Mouse (Mus musculus): ENCODE results near the gene Atrip. TPM values are rescaled to one million over a fixed set of nuclear protein-coding genes. Genes with fewer than 3 reads are reported as not detected.

Atrip gene
- polyA plus RNA-seq, 1 experiment, result 0.22 TPM

DNA sequence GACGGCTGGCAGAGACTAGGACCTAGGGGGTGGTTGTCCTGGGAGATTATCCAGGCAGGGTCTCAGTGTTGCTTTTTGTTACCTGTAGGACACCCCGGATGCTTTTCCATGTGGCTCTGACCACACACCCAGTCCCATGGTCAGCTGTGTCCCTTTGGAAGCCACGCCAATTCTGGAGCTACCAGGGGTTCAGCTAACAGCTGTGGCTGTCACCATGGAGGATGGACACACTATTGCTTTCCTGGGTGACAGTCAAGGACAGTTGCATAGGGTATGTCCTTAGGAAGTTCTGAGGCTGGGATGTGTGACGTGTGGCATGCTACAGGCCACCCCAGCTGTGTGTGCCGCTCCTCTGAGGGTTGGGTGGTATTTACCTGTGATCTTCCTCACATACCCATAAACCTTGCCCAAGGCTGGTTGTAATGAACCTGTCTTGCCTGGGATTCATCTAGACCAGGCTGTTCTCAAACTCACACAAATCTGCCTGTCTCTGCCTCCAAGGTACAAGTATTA, 28.1 kb upstream of the Atrip start:
- Histone ChIP-seq H3K27me3 (ENCODE audit: control insufficient read depth) (peaks cover 17% of the 10 kb centered on the region), H3K9me3 (ENCODE audit: control insufficient read depth, low read length) (no peaks in the 10 kb centered on the region), H3K4me3 (replicated peaks) (no peak overlapping the region), H3K4me1 (ENCODE audit: control insufficient read depth) (no peaks in the 10 kb centered on the region), H3K36me3 (ENCODE audit: control insufficient read depth) (peaks cover 22% of the 10 kb centered on the region; the same call in 1 of the 2 replicates)
- TF ChIP-seq TAL1 (IDR thresholded peaks at IDR 0.05; ENCODE audit: low read length) (no peak), GATA1 (IDR thresholded peaks at IDR 0.05; ENCODE audit: low read length) (no peak)

DNA sequence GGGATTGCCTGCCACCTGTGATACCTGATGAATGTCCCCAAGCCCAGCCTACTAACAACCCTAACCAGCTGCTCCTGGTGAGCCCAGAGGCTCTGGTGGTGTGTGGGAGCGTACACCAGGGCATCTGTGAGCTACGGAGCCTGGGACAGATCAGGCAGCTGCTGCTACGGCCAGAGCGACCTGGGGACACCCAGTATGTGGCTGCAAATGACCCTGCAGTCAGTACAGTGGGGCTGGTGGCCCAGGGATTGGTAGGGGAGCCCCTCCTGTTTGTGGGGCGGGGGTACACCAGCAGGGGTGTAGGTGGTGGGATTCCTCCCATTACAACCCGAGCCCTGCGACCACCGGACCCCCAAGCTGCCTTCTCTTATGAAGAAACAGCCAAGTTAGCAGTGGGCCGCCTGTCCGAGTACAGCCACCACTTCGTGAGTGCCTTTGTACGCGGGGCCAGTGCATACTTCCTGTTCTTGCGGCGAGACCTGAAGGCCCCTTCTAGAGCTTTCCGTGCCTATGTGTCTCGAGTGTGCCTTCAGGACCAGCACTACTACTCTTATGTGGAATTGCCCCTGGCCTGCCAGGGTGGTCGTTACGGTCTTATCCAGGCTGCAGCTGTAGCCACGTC, 26.5 kb upstream of the Atrip start:
- H3K27me3 ChIP-seq (ENCODE audit: control insufficient read depth), result peaks cover 33% of the 10 kb centered on the region
- TF ChIP-seq TAL1 (IDR thresholded peaks at IDR 0.05; ENCODE audit: low read length) (no peak), GATA1 (IDR thresholded peaks at IDR 0.05; ENCODE audit: low read length) (no peak)
- H3K4me1 ChIP-seq (ENCODE audit: control insufficient read depth), result peaks cover 2% of the 10 kb centered on the region
- H3K9me3 ChIP-seq (ENCODE audit: control insufficient read depth, low read length), result no peaks in the 10 kb centered on the region; the same call in 1 of the 2 replicates
- H3K4me3 ChIP-seq (replicated peaks), result no peak overlapping the region
- peaks cover 15% of the 10 kb centered on the region; the same call in 1 of the 2 replicates for H3K36me3 ChIP-seq (ENCODE audit: control insufficient read depth)

DNA sequence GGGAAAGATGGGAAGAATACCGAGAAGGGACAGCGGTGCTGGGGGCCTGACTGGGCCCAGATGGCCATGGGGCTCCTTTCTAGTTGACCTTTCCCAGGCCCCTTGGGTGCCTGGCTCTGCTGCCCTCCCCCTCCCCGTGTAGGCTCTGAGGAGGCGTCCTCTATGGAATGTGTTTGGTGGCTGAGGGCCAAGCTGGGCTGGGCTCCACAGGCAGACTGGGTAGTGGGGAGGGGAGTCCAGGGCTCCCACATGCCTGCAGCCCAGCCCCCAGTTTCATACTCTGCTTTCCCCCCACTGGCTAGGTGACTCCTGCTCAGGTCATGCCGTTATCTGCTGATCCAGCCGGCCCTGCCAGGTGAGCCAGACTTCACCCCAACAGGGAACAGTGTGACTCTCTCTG, 25.0 kb upstream of the Atrip start:
- peaks cover 6% of the 10 kb centered on the region for H3K4me1 ChIP-seq (ENCODE audit: control insufficient read depth)
- no peak for TF ChIP-seq GATA1 (IDR thresholded peaks at IDR 0.05; ENCODE audit: low read length)
- no peak for TF ChIP-seq TAL1 (IDR thresholded peaks at IDR 0.05; ENCODE audit: low read length)
- H3K9me3 ChIP-seq (ENCODE audit: control insufficient read depth, low read length), result no peaks in the 10 kb centered on the region; the same call in 1 of the 2 replicates
- no peak overlapping the region for H3K4me3 ChIP-seq (replicated peaks)
- peaks cover 47% of the 10 kb centered on the region for H3K27me3 ChIP-seq (ENCODE audit: control insufficient read depth)
- peaks cover 12% of the 10 kb centered on the region; the same call in 1 of the 2 replicates for H3K36me3 ChIP-seq (ENCODE audit: control insufficient read depth)

DNA sequence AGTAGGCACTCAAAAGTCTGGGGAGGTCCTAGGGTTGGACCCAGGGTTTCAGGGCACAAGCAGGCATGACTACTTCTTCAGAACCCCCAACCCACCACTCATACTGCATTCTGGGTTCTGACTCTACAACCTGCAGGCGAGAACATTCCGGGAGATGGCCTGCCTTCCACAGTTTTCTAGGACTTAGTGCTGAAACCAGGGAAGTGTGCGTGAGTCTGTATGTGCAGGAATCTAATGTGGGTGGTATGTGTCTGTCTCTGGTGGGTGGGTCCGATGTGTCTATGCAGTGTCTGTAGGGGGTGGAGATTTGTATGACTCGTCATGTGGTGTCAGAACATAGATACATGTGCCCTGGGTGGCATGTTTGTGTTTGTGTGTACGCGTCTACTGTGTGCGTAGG, 24.4 kb upstream of the Atrip start:
- Histone ChIP-seq H3K4me1 (ENCODE audit: control insufficient read depth) (peaks cover 6% of the 10 kb centered on the region), H3K9me3 (ENCODE audit: control insufficient read depth, low read length) (no peaks in the 10 kb centered on the region; the same call in 1 of the 2 replicates), H3K36me3 (ENCODE audit: control insufficient read depth) (peaks cover 10% of the 10 kb centered on the region; the same call in 1 of the 2 replicates), H3K27me3 (ENCODE audit: control insufficient read depth) (peaks cover 53% of the 10 kb centered on the region), H3K4me3 (replicated peaks) (no peak overlapping the region)
- TF ChIP-seq TAL1 (IDR thresholded peaks at IDR 0.05; ENCODE audit: low read length), result no peak
- no peak for TF ChIP-seq GATA1 (IDR thresholded peaks at IDR 0.05; ENCODE audit: low read length)

- H3K9me3 ChIP-seq (ENCODE audit: control insufficient read depth, low read length), result no peaks in the 10 kb centered on the region; the same call in 1 of the 2 replicates
- H3K36me3 ChIP-seq (ENCODE audit: control insufficient read depth), result peaks cover 11% of the 10 kb centered on the region
- no peak overlapping the region for H3K4me3 ChIP-seq (replicated peaks)
- peaks cover 6% of the 10 kb centered on the region for H3K4me1 ChIP-seq (ENCODE audit: control insufficient read depth)
- peaks cover 57% of the 10 kb centered on the region for H3K27me3 ChIP-seq (ENCODE audit: control insufficient read depth)
- no peak for TF ChIP-seq GATA1 (IDR thresholded peaks at IDR 0.05; ENCODE audit: low read length)
- no peak for TF ChIP-seq TAL1 (IDR thresholded peaks at IDR 0.05; ENCODE audit: low read length)
These were observed 23.9 kb upstream of the Atrip start for GRCm38 (mm10) chr9:109097831-109098230.

DNA sequence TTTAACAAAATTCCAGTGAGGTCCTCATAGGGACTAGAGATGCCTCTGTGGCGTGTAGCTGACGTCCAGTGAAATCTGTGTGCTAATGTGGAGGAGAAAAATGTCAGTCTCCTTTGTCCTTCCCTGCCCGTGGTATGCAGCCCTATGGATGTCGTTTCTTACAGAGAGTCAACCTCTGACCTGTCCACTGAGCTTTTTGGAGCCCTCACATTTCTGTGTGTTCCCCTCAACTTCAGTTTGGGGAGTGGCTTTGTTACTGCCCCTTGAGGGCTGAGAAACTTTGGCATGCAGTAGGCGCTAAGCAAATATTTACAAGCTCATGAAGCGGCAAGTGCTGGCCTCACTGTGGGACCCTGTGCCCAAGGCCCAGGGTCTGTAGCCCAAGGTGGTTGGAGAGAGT, 23.4 kb upstream of the Atrip start:
- H3K27me3 ChIP-seq (ENCODE audit: control insufficient read depth), result peaks cover 57% of the 10 kb centered on the region
- peaks cover 16% of the 10 kb centered on the region for H3K36me3 ChIP-seq (ENCODE audit: control insufficient read depth)
- H3K4me3 ChIP-seq (replicated peaks), result no peak overlapping the region
- peaks cover 6% of the 10 kb centered on the region for H3K4me1 ChIP-seq (ENCODE audit: control insufficient read depth)
- no peaks in the 10 kb centered on the region; the same call in 1 of the 2 replicates for H3K9me3 ChIP-seq (ENCODE audit: control insufficient read depth, low read length)
- TF ChIP-seq TAL1 (IDR thresholded peaks at IDR 0.05; ENCODE audit: low read length) (no peak), GATA1 (IDR thresholded peaks at IDR 0.05; ENCODE audit: low read length) (no peak)

- Histone ChIP-seq H3K27me3 (ENCODE audit: control insufficient read depth) (peaks cover 57% of the 10 kb centered on the region), H3K4me3 (replicated peaks) (no peak overlapping the region), H3K36me3 (ENCODE audit: control insufficient read depth) (peaks cover 19% of the 10 kb centered on the region), H3K4me1 (ENCODE audit: control insufficient read depth) (peaks cover 6% of the 10 kb centered on the region), H3K9me3 (ENCODE audit: control insufficient read depth, low read length) (no peaks in the 10 kb centered on the region; the same call in 1 of the 2 replicates)
- TF ChIP-seq TAL1 (IDR thresholded peaks at IDR 0.05; ENCODE audit: low read length) (no peak), GATA1 (IDR thresholded peaks at IDR 0.05; ENCODE audit: low read length) (no peak)
These were observed 22.9 kb upstream of the Atrip start for GRCm38 (mm10) chr9:109096856-109097255.

- Histone ChIP-seq H3K36me3 (ENCODE audit: control insufficient read depth) (peaks cover 25% of the 10 kb centered on the region), H3K4me3 (replicated peaks) (peak overlapping the region; percentile 58), H3K9me3 (ENCODE audit: control insufficient read depth, low read length) (no peaks in the 10 kb centered on the region; the same call in 1 of the 2 replicates), H3K27me3 (ENCODE audit: control insufficient read depth) (peaks cover 57% of the 10 kb centered on the region), H3K4me1 (ENCODE audit: control insufficient read depth) (peaks cover 6% of the 10 kb centered on the region)
- TF ChIP-seq GATA1 (IDR thresholded peaks at IDR 0.05; ENCODE audit: low read length) (no peak), TAL1 (IDR thresholded peaks at IDR 0.05; ENCODE audit: low read length) (no peak)
These were observed 22.3 kb upstream of the Atrip start for GRCm38 (mm10) chr9:109096251-109096661.

GRCm38 (mm10) chr9:109095137-109095982, 21.4 kb upstream of the Atrip start, which contains the start of gene Plxnb1:
Plxnb1 (plus strand) TSS chr9:109095389.
- Histone ChIP-seq H3K36me3 (ENCODE audit: control insufficient read depth) (peaks cover 29% of the 10 kb centered on the region), H3K27me3 (ENCODE audit: control insufficient read depth) (peaks cover 57% of the 10 kb centered on the region), H3K4me3 (replicated peaks) (peak within 1 kb of the TSS; percentile 58), H3K9me3 (ENCODE audit: control insufficient read depth, low read length) (no peaks in the 10 kb centered on the region; the same call in 1 of the 2 replicates), H3K4me1 (ENCODE audit: control insufficient read depth) (peaks cover 6% of the 10 kb centered on the region)
- TF ChIP-seq GATA1 (IDR thresholded peaks at IDR 0.05; ENCODE audit: low read length) (no peak), TAL1 (IDR thresholded peaks at IDR 0.05; ENCODE audit: low read length) (no peak)

All from erythroblast, embryonic 14.5 days (primary cell).